22 mouse cellular contexts compared by ENCODE assay signal in the genomic region with DNA sequence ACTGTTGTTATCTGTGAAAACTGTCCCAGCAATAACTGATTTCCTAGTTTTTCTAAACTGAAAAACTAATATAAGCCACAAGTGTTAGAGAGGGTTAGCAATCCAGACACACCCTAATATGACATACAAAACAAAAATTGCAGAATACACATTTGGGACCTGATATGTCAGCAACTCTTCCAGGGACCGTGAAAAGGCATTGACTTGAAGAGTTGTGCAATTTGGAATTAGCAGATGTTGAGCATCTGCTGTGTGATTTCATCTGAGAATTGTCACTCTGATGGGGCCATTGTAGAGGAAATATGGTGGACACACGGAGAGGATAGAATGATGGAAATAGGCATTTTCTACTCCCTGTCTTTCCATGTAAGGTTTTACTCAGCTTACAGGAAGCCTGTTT.
DNase-seq lines count a peak whose midpoint lies in the region; ATAC-seq and TF ChIP-seq lines count a peak whose summit lies in the region.
"Had no signal": no experiment of that assay in that cellular context is flagged by ENCODE, and none has a peak within 500 bp of the region (broad histone marks: within the 10 kb centered on the region; RNA-seq: fewer than 3 reads in every experiment).

No protein-coding gene starts in this region.

- no peaks in the 10 kb centered on the region for H3K4me1 ChIP-seq in lung, postnatal 0 days (ENCODE audit: insufficient read depth, low read depth, low read length)
- H3K4me1 ChIP-seq: forebrain, embryonic 12.5 days; heart, embryonic 15.5 days; hindbrain, embryonic 12.5 days had no signal

- H3K36me3 ChIP-seq in lung, postnatal 0 days (ENCODE audit: insufficient read depth, low read length), result no peaks in the 10 kb centered on the region
- H3K36me3 ChIP-seq: forebrain, embryonic 12.5 days; heart, embryonic 15.5 days; hindbrain, embryonic 12.5 days had no signal

- peak; percentile 18 for DNase-seq in gastrocnemius, adult 18-20 months (ENCODE audit: low spot score)
- no peak for DNase-seq in gastrocnemius, postnatal 36 days
- DNase-seq in heart, adult 18-20 months, result peak; percentile 37 to 49
- DNase-seq in heart, postnatal 4 days, result no peak
- peak; percentile 23 for DNase-seq in lung, postnatal 0 days (ENCODE audit: low spot score)
- no peak for DNase-seq in lung, adult 18-20 months
- no peak for DNase-seq in kidney, postnatal 36 days
- DNase-seq: adrenal gland, adult 2 months; adrenal gland, postnatal 25 days; cerebellum, adult 2 months; cerebellum, postnatal 10 days; kidney, adult 8-10 months had no signal

- no peaks in the 10 kb centered on the region for H3K9me3 ChIP-seq in lung, postnatal 0 days (ENCODE audit: low read length)
- H3K9me3 ChIP-seq: forebrain, embryonic 12.5 days; heart, embryonic 15.5 days; hindbrain, embryonic 12.5 days had no signal

- TF ChIP-seq CTCF in lung, postnatal 0 days (IDR thresholded peaks at IDR 0.05), result no peak

- ATAC-seq in lung, postnatal 0 days, result no peak
- ATAC-seq: activated CD4-positive, CD25-positive, alpha-beta regulatory T cell, adult 4 months; forebrain, embryonic 16.5 days; hindbrain, embryonic 16.5 days; inflammation-experienced regulatory T-cells, adult 6 months; intestine, postnatal 0 days; Patski had no signal

- no peak overlapping the region for H3K4me3 ChIP-seq in lung, postnatal 0 days (ENCODE audit: low read depth, low read length)
- H3K4me3 ChIP-seq: forebrain, embryonic 12.5 days; heart, embryonic 15.5 days; hindbrain, embryonic 12.5 days had no signal

- TF ChIP-seq EP300 in lung, postnatal 0 days (IDR thresholded peaks at IDR 0.05), result no peak

- intact Hi-C loops in gastrocnemius, postnatal 36 days (cut with DNase I), result no loop called here

- no peaks in the 10 kb centered on the region for H3K27me3 ChIP-seq in lung, postnatal 0 days (replicated peaks; ENCODE audit: insufficient read depth, low read length)
- H3K27me3 ChIP-seq: CH12.LX; forebrain, embryonic 12.5 days; heart, embryonic 15.5 days; hindbrain, embryonic 12.5 days; Patski had no signal

- no peak overlapping the region for H3K9ac ChIP-seq in lung, postnatal 0 days (replicated peaks; ENCODE audit: low read depth)
- H3K9ac ChIP-seq: forebrain, embryonic 12.5 days; heart, embryonic 15.5 days; hindbrain, embryonic 12.5 days had no signal

- no peak overlapping the region for H3K4me2 ChIP-seq in lung, postnatal 0 days (replicated peaks; ENCODE audit: low read depth, low read length)
- H3K4me2 ChIP-seq: forebrain, embryonic 12.5 days; heart, embryonic 15.5 days; hindbrain, embryonic 12.5 days had no signal

- no peak overlapping the region for H3K27ac ChIP-seq in lung, postnatal 0 days (ENCODE audit: low read length)
- H3K27ac ChIP-seq: forebrain, embryonic 12.5 days; heart, embryonic 15.5 days; hindbrain, embryonic 12.5 days had no signal

- 56% methylated on average over 2 of the region's 2 CpGs for WGBS in lung, postnatal 0 days

Comparison
In these comparisons a context has a peak if more than half of its experiments do, and no peak if none do; other contexts are left out.
1. DNase-seq: peak in gastrocnemius, adult 18-20 months (single experiment), heart, adult 18-20 months (2 of 2) and lung, postnatal 0 days (single experiment); none in gastrocnemius, postnatal 36 days (0 of 2), heart, postnatal 4 days (single experiment), lung, adult 18-20 months (0 of 2) and kidney, postnatal 36 days (0 of 2).